Mouse (Mus musculus) right cerebral cortex, postnatal 4 days (tissue): ENCODE measurements at regions not wholly inside any gene's neighbourhood (a gene's known extent, or its start where the extent isn't known, plus 50 kb on each side); places are given as distances from the start of the nearest gene placed in this dataset.
A peak's percentile ranks its signal among the peaks of the same experiment; 100 is the strongest.

Experiments
- DNase-seq: peaks from one replicate; pipeline ENCODE4 v3.0.0-alpha.2; 2022

DNA sequence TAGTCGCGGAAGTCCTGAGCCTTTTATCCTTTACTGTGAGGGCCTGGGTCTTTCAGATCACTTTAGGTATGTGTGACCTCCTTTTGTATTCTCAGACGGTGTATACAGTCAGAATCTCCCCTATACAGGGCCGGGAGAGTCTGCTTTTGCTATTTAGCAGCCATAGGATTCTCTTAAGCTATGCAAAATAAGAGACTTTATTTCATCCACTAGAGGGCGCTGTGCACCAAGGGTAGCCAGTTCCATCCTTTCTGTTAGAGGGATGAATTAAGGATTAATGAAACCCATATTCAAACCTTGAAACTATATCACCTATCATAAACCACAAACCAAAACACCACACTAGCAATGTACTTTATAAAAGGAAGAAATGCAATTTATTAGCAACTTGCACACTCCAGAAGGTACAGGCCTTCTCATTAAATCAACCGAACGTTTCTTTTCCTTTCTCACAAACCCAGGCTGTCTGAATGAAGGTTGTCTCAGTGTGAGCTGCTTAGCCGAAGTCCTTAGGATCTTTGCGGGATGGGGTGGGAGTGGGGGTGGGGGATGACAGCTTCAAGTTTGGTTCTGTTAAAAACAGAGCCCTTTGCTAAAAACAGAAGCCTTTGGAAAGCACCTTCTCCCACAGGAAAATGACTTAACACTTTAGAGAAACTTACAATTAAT lies 116.8 kb upstream of the Tmpo start:
- DNase-seq = peak; percentile 62

DNA sequence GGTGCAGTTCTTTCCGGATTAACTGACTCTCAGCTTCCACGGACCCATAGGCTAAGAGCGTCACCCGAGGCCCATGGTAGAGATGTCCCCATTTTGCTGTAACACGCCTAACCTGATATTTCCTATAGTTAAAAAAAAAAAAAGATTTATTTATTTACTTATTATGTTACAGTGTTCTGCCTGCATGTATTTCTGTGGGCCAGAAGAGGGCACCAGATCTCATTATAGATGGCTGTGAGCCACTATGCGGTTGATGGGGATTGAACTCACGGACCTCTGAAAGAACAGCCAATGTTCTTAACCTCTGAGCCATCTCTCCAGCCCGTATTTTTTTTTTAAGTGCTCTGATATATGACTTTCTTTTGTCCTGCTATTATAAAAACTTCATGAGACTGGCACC lies 114.2 kb upstream of the Tmpo start:
- no peak for DNase-seq

DNA sequence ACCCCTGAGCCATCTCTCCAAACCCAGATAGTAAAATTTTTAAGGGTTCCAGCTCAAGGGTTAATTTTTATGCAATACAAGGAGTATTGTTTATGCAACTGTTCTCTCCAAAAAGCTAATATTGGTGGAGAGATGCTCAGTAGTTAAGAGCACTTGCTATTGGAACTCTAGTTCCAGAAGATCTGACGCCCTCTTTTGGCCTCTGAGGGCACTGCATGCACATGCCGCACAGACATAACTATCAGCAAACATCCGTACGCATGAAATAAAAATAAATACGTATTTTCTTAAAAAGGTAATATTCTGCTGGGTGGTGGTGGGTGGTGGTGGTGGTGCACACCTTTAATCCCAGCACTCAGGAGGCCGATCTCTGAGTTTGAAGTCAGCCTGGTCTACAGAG lies 112.1 kb upstream of the Tmpo start:
- no peak for DNase-seq

DNA sequence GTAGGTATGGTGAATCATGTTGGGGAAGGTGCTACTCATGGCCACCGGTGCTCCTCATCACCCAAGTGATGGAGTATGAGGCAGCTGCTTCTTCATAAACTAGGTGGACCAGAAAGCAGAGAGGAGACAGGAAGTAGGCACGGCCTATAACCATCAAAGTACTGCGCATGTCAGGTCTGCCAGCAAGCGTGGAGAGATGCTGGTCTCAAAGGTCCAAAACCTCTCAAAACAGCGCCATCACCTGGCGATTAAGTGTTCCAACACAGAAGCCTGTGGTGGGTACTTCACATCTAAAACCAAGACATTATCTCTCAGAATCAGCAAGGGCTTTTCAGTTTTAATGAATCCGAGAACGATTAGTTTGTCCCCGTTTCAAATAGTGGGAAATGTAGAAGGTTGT lies 103.1 kb upstream of the Tmpo start:
- DNase-seq = no peak

DNA sequence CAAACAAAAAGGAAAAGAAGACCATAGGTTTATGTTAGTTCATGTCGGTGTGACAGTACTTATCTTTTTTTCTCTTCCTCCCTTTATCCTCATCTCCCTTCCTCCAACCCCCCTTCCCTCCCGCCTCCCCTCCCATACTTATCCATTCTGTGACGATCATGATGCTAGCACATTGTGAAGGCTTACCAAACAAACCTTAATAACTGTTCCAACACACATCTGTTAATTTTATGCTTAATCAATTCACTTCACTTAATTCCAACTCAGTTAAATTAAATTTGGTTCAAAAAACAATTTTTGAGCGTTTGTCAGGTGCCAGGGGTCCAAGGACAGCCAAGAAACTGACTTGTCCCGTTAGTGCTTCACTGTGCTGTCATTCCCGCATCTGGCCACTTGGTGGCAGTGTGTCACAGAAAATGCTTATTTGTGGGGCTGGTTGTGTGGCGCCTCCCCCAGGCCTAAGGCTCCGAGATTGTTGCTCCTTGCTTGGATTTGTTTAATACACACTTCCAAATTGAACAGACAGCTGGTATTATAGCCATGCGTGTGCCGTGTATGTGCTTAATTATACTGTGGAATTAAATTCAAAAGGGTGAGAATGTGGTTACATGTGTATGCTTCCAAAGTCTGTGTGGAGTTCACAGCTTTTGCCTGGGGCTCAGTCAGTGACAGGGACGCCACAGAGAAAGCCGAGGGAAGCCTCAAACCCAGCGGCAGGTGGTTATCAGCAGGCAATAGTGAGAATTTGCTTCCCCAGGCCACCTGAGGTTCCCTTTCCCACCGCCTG lies 90.0 kb upstream of the Tmpo start:
- peak; percentile 86 for DNase-seq

DNA sequence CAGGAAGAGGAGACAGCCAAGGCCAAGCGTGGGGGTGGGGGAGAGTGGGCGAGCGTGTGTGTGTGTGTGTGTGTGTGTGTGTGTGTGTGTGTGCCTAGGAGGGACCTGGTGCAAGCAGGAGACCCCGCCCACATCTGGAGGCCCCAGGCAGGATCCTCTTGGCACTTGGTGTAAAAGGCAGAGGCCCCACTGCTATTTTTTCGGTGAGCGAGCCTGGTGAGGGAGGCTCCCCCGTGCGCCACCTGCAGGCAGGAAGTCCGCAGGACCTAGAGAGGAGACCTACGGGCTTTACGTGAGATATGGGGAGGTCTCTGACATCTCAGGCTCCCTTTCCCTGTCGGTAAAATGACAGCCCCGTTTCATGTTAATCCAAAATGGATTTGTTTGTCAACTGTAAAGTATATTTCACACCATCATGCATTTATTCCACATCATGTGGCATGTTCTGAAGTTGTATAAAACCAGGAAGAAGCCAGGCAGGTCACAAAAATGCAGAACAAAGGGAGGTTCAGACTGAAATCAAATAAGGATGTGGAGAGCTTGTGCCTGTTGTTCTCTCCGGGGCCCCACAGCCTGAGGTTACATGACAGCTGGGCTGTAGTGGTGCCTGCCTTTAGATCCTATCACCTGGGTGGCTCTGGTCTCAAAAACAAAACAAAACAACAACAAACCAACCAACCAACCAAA lies 89.3 kb upstream of the Tmpo start:
- peak; percentile 57 for DNase-seq

DNA sequence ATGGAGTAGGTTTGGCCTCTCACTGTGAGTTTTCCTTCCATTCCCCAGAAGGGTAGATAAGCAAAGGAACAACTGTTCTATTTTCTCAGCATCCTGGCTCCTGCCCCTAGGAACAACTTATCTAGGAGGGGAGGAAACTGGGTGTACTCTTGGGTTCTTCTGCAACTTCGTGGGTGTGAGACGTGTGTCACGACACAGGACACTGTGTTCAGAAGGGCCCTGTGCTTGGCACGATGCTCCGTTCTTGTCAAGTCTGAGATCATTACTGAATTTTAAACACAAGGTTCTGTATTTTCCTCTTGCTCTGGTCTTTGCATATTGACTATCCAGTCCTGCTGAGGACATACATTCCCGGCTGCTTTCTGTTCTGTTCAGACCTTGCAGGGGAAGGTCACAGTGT lies 86.8 kb upstream of the Tmpo start:
- no peak for DNase-seq

DNA sequence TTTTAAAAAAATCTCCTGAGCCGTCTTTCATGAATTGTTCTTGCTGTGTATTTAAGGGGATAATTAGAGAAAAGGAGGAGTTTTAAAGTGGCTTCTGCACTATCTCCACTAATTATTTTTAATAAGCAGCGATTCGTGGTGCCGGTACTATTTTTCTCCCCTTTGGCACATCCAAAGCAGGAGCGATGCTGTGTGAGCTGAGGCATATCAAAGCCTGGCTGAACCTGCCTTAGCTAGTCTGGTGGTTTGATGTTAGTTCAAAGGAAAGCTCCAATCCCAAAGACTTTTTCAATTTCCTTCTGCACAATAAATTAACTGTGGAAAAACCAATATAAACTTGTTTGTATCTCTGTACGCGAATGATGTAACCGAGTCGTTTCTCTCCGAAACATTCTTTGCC lies 79.3 kb upstream of the Tmpo start:
- DNase-seq = no peak

DNA sequence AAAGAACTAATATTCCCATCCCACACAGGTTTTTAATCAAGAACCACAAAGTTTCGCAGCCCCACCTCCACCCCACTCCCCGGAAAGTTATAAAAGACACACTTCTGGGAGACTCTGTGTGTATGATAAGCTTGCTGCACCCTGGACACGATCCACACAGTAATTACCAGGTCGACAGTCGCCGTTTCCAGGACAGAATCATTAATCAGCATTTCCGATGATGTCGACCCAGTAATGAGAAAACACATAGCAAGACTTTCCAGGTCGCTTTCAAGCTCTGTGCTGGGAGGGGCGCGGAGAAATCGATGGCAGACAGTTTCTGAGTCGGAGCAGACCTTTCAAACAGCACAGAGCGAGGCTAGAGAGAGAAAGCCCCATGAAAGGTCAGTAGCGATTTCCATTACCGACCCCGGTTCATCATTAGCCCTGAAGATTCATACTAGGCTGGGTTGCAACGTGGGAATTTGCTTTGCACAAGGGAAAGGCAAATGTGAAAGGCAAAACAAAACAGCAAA lies 68.6 kb upstream of the Tmpo start:
- DNase-seq = no peak

DNA sequence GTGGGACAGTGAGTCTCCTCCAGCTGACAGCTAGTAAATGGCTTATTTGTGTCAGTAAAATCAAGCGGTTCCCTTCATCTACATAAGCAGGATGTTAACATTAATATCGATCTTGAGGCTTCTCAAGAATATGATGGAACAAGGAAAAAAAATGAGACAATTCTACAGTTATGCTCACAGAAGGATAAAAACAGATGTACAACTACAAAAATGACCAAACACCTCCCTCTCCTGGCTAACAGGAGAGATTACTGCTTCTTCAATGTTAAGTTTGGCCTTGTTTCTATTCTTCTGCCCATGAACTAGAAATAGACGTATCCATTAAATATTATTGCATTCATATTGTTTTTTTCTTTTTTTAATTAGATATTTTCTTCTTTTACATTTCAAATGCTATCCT lies 63.2 kb upstream of the Tmpo start:
- no peak for DNase-seq

DNA sequence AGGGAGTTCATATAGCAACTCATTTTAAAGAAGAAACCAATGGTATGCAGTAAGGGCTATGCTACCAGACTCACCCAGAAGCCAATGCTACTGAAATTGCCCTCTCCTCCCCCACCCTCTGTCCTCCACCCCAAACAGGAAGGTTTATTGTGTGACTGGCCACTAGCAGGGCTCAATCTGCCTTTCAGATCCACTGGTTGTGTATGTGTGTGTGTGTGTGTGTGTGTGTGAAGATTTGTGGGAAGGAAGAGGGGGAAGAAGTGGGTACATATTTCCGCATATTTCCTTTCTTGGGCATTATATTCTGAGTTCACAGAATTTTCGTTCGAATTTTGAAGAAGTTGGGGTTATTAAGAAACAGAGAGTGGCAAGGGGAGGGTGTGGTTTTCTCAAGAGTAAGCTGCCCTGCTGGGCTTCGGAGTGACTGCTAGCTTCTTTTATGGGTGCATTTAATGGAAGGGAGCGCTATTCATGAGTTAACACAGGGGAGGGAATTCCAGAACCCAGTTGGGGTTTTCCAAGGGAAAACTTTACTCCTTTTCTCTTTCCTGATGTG lies 61.5 kb upstream of the Tmpo start:
- no peak for DNase-seq

DNA sequence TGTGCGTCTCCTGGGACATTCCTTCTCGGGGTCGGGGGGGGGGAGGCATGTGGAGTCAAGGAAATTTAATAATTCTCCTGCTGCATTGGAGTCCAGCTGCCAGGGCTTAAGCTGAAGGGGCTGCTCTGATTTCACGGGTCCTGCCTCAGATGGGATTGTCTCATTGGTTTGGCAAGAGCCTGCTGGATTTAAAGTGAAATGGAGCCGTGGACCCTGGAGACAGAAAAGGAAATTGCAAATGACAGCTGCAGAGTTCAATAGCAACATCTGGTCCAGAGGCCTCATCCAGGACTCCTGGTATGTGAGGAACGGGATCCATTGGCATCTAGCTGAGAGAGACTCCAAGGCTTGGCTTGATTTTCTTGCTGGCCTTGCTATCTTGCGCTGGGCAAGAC lies 60.5 kb upstream of the Tmpo start:
- DNase-seq = no peak

DNA sequence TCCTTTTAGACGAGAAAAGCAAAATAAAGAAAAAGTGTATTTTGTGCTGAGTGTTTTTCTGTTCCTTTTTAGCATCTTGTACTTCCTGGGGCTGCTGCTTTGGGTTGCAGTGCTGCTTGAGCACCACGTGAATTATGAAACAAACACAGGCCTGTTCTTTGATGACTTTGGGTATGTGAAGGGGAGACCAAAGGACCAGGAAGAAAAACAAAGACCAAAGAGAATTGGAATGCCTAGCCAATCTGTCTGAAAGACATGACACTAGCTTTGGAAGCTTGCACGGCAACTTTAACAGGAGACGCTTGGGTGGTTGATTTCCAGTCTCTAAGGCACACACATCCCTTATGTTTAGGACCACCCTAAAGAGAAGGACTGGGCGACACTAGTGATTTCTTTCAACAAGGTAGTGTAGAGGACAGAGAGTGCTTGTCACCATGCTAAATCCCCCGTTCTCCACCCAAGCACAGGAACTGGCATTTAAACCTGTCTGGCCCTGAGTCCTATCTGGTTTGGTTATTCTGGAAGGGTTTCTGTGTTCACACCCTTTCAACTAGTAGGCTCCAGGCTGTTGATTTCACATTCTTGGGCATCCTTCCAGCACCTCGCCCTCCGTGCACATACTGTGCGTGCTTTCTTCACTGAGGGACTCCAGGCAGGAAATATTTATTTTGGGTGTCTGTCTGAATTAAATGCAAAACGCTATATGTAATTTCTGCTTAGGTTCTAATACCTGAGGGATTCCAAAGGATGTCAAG lies 59.9 kb upstream of the Tmpo start:
- DNase-seq = peak; percentile 19

DNA sequence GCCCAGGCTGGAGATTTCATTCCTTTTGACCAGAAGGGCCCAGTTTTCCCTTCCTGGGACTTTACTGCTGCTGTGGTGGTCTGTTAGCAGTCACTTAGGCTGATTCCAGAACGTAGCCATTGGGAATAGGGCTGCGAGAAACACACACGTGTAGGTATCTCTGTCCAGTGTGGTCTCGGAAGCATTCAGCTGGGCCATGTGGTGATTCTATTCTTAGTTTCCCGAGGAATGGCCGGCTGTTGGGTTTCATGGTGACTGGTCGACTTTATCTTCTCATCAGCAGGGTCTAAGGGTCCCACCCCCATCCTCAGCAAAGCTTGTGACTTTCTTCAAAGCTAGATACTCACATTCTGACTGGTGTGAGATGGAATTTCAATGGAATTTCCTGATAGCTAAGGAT lies 59.2 kb upstream of the Tmpo start:
- no peak for DNase-seq

DNA sequence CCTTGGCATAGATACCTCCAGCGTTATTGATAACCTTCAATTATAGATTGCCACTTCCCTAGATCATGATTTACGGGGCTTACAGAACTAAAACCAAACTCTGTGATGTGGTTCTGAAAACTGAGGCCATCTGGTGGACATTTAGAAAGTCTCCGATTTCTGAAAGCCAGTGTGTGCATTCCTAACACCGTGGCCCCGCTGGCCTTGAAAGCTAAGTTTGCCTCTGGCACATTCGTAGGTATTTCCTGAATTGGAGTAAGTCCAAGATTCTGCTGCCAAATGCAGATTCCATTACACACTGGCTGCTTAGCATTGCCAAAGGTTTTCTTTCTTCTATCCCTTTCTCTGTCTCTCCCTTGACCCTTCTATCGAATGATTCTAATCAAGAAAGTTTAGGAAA lies 55.7 kb upstream of the Tmpo start:
- DNase-seq = no peak

DNA sequence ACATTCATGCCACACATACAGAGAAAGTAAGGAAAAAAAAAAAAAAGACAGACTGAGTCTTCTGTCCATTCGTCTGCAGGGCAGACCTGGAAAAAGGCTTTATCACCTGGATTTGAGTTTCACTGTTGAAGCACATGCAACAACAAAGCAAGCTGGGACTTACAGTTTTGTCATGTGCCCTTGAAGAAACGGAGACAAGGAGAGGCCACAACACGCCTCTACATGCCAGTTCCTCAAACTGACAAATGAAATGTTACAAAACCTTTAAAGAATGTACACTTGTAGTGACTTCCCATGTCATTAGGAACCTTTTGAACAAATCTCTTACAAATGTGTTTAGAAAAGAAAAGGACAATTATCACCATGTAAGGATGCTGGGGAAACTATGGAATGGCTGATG lies 53.6 kb upstream of the Tmpo start:
- no peak for DNase-seq
